Mouse (Mus musculus): ENCODE data around the gene Smpd4.

GRCm38 (mm10) chr16:17576825-17577215 lies 42.3 kb upstream of the Smpd4 start:
- TF ChIP-seq CTCF (conservative IDR thresholded peaks at IDR 0.05; ENCODE audit: low read length) (no peak), POU5F1 (IDR thresholded peaks at IDR 0.05; ENCODE audit: borderline replicate concordance, low read length) (no peak), NANOG (IDR thresholded peaks at IDR 0.05; ENCODE audit: borderline replicate concordance, low read length) (no peak)
